Mouse (Mus musculus) right cerebral cortex, adult 2 months (tissue): ENCODE measurements around the gene Dytn.
A peak's percentile ranks its signal among the peaks of the same experiment; 100 is the strongest.
"Not testable (repeated sequence)": the region's sequence is repeated elsewhere in the genome, so short reads cannot be mapped to it uniquely, and the experiment has no call there.

Source experiments
- DNase-seq, 2 experiments: peaks; one replicate each; pipeline ENCODE4 v3.0.0; 2021 to 2022; ENCODE audit warnings: low spot score in 2 of 2

The Dytn gene

DNA sequence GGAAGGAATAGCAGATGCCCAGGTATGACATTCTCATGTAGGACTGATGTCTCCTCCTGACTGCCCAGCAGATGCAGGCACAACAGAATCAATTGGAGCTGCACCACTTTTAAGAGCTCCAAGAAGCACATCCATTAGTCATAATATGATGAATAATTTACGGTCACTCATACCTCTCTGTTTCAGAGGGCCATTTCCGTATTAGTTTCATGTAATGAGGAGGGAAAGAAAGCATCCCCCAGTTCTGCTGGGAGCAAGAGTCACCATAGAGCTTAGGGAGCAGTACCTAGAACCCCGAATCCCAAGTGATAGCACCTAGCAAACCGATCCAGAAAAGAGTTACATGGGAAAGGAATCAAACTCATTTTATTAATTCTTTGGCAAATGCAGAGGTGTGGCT is at the start of gene Dytn:
Dytn (minus strand) TSS at position 101 of the 400 bp plus-strand sequence.
- DNase-seq, result no peak

DNA sequence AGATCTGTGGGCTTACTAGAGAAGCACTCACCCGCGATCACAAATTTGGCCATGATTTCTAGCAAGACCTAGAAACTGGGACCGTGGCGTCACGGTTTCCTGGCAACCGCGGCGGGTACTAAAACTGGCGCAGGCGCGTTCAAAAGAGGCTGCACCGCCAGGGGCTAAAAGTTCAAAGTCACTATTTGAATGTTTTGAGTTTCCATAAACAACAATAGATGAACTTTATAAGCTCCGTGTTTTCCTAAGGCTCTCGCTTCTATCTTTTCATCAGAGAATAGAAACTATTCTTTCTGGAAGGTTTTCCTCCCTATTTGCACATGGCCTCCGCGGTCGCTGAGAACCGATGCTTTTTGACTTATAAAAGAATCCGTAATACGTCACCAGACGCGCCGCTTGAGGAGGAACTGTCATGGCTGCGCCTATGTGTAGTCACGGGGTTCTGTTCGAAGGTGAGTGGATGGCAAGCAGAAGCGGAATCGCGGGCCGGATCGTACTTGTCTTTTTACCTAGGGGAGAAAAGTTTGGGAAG is 43.6 kb upstream of the Dytn start, which contains the start of the genes Mdh1b and Fastkd2:
Mdh1b (minus strand) TSS at position 79 of the 532 bp plus-strand sequence.
Fastkd2 (plus strand) TSS at position 375 of the 532 bp plus-strand sequence.
- peak; percentile 93 to 94 for DNase-seq

GRCm38 (mm10) chr1:63729796-63730195 is 43.1 kb upstream of the Dytn start:
- no peak for DNase-seq

GRCm38 (mm10) chr1:63720161-63720560 is 33.4 kb upstream of the Dytn start:
- DNase-seq, result peak; percentile 14 to 20

DNA sequence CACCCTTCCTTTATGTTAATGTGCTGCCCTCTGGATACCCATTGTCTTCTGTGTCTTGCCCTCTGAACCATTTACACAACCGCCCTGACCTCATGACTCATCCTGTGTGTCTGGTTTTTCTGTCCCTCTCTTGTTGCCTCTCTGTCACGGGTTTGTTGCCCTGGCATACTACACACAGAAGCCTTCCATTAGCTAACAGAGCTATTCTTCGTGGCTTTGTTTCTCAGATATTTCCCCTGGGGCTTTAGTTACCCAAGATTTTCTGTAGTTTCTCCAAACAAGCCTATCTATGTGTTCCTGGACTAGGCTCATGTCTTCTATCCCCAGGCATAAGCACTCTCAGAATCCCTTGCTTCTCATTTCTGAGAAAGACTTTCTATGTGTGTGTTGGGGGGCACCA is 22.1 kb upstream of the Dytn start:
- no peak for DNase-seq

GRCm38 (mm10) chr1:63705733-63706132 is 19.0 kb upstream of the Dytn start:
- no peak for DNase-seq

DNA sequence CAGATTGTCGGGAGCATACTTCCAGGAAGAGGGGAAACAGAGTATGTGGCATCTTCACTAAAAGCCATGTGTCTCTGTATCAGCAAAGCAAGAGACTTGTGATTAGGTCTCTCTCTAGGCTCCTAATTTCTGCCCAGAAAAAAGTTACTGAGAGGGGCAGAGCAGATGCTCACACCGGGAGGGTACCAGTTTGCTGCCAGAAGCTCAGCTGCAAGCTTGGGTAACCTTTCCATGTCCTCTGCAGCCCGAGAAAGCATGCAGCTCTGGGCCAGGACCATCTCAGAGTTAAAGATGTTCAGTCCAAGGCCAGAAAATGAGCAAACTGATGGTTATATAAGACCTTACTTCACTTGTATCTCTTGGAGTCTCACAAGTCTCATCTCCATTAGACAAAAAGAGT is 10.1 kb upstream of the Dytn start:
- DNase-seq, result no peak

DNA sequence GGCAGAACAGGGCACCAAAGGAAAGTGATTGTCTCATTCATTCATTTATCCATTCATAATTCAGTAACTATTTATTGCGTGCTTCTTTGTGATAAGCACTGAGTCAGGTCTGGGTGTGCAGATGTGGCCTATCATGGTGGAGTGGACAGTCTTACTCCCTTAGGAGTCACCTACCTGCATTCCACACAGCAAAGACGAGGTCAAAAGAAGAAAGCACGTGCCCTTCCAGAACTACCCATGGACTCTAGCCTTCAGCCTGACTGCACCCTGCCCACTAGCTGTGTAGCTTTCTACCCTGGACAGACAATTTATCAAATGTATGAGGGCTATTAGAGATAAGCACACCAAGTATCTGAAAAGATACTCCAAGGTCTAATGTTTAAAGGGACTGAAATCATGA is 10.8 kb downstream of the Dytn start:
- DNase-seq, result no peak

- DNase-seq, result peak in 1 of 2 experiments; percentile 5
Measured at GRCm38 (mm10) chr1:63668852-63669160, 17.9 kb downstream of the Dytn start.

- DNase-seq, result peak in 1 of 2 experiments; percentile 28
Measured at GRCm38 (mm10) chr1:63667949-63668851, 18.5 kb downstream of the Dytn start.

GRCm38 (mm10) chr1:63667201-63667948 is 19.4 kb downstream of the Dytn start:
- DNase-seq, result no peak

DNA sequence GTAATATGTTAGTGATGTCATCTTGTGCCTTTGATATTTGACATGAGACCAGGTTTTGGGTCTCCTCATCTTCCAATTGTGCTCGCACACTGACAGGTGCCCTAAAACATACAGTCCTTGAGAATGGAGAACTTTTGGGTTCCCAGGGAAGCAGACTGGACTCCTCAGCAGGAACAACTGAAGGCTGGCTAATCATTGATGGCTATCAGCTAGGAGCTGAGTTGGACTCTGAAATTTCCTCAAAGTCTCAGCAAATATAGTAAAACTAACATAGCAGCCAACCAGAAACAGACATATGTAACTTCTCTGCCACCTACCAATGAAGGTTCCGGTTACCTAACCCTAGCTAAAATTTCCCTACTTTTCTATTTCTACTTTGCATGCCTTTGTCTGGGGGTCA is 20.6 kb downstream of the Dytn start:
- no peak for DNase-seq

GRCm38 (mm10) chr1:63659591-63659990 is 27.1 kb downstream of the Dytn start:
- DNase-seq, result peak; percentile 45 to 59

DNA sequence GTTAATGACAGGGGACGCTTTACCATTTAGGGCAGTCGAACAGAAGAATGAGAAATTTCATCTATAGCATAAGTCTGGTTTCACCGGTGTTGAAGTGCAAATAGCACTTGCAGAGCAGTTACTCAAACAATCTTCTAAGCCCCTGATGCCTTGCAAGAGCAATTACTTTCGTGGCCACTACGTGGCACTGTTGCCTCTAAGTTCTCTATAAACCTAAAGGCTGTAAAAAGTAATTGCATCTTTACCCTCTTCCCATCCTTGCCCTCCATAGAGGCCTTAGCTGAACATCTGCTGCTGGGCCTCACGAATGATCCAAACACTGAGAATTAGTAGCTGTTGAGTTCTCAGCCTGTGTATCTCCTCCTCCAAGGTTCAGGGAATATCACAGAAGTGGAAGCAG is 28.7 kb downstream of the Dytn start:
- peak; percentile 77 to 83 for DNase-seq

DNA sequence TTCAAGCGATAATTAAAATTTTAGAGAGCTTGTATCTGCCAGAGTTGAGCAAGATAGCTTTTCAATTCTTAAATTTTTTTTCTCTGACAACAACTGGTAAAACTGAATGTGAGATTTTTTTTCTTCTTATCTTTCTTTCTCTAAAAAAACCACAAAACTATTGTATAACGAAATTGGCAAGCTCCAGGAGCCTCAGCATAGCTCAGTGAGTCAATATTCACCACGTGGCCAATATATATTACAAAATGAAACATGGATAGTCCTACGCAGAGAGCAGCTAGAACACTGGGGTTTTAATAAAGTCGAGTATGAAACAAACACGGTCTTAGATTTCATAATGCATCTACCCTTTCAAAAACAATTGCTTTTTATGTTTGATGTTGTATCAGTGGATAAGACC is 46.8 kb downstream of the Dytn start:
- no peak for DNase-seq

DNA sequence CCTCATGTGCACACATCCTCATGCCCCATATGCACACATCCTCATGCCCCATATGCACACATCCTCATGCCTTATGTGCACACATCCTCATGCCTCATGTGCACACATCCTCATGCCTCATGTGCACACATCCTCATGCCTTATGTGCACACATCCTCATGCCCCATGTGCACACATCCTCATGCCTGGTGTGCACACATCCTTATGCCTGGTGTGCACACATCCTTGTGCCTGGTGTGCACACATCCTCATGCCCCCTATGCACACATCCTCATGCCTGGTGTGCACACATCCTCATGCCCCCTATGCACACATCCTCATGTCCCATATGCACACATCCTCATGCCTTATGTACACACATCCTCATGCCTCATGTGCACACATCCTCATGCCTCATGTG is 56.3 kb downstream of the Dytn start:
- DNase-seq, result not testable (repeated sequence)

GRCm38 (mm10) chr1:63628211-63628610 is 58.5 kb downstream of the Dytn start:
- DNase-seq, result no peak

DNA sequence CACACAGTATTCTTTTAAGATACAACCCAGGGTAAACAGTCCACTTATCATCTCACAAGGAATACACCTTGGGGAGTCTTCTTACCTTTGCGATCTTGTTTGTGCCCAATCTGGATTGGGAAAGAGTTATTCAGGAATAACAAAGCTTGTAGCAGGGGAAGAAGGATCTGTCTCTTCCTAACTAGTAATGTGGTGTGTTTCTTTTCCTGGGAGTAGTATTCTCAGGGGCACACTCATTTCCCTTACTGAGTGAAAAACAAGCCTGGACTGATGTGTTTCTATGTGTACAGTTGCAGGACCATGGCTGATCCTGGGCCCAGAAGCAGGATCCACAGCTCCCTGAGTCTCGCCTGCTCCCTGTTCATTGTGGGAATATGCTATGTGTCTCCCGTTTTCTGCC is 71.1 kb downstream of the Dytn start, which contains the start of gene Gm39653:
Gm39653 (plus strand) TSS at position 301 of the 400 bp plus-strand sequence.
- DNase-seq, result no peak

DNA sequence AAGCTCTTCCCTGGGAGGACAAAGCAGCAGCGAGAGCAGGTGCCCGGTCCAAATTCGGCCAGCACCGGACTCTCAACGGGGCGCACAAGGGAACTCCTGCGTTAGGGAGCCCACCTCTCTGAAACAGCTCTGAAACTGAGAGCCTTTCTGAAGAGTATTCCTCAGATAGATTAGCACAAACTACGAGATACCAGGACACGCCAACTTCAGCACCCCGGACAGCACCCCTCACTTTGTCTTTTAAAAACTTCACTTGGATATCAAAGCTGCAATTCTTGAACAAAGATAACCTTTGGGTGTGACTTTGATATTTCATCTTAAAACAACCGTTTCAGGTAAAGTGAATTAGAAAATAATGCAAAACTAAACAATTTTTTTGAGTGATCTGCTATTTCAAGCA is 72.1 kb downstream of the Dytn start:
- DNase-seq, result no peak

DNA sequence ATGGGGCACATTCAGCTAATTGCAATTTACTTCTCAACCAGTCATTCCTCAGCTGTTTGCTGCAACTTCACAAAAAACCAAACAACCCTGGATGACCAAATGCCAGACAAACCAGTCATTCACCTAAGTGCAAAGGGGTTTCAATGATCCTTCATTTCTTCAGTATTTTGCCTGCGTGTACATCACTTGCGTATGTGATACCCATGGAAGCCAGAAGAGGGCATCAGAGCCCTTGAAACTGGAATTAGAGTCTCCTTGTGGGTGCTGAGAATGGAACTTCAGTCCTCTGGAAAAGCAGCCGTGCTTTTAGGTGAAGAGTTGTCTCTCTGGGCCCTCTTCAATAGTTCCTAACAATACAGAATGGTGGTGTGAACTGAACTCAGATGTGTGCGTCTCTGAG is 77.1 kb downstream of the Dytn start:
- DNase-seq, result no peak

DNA sequence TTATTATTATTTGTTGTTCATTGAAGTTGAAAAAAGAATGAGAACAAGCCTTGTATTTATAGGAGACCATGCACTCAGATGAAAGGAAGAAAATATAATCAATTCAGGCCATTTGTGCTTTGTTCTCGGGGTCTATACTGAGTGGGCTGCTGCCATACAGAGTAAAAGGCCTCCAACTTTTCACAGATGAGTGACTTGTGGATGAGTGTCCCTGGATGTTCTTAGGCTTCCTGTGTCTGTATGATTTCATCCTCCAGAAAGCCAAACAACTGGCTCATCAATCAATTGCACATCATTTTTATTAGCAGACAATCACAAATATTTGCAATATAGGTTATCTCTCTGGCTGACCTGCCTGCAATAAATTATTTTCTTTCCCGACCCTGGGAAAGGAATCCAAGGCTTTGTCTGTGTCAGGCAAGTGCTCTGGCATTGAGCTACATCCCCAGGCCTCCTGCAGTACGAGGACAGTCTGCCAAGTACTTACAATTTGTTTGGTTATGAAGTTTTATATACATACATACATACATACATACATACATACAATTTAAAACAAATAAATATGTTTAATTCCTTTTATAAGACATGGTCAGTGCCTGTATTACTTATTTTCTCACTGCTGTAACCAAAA is 82.7 kb downstream of the Dytn start:
- no peak for DNase-seq

DNA sequence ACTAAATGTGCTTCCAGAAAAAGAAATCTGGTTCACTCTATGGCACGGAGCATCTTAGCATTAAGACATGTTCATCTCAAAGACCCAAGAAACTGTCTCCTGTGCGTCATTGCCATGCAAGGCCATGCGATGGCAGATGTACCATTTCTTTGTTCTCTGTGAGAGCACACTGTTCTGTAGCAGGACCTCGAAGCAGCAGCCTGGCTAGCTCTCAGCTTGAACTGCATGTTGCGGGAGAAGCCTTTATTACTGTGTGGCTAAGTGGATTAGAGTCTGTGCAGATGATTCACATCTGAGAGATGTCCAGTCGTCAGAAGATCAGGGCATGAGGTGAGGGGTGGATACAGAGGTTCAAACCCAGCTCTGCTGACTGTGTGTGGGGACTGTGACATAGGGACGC is 99.9 kb downstream of the Dytn start:
- DNase-seq, result no peak
